Mouse (Mus musculus): ENCODE data around the gene Opa3.

The Opa3 gene

GRCm38 (mm10) chr7:19227883-19228792, at the start of gene Opa3:
Gene Opa3, plus strand, starts transcription at chr7:19228334.
- peak; percentile 100 for DNase-seq (ENCODE audit: low spot score in 2 of 2)

GRCm38 (mm10) chr7:19178443-19179092, 49.6 kb upstream of the Opa3 start:
- peak; percentile 47 to 73 for DNase-seq (ENCODE audit: low spot score in 2 of 2)

- DNase-seq (ENCODE audit: low spot score in 2 of 2): peak; percentile 40 to 41
These were observed 49.0 kb upstream of the Opa3 start for GRCm38 (mm10) chr7:19179173-19179572.

- DNase-seq (ENCODE audit: low spot score in 2 of 2): no peak
These were observed 48.2 kb upstream of the Opa3 start for GRCm38 (mm10) chr7:19179936-19180335.

GRCm38 (mm10) chr7:19180862-19181429, 47.2 kb upstream of the Opa3 start:
- peak; percentile 34 to 53 for DNase-seq (ENCODE audit: low spot score in 2 of 2)

- no peak for DNase-seq (ENCODE audit: low spot score in 2 of 2)
These were observed 43.9 kb upstream of the Opa3 start for GRCm38 (mm10) chr7:19184250-19184649.

DNA sequence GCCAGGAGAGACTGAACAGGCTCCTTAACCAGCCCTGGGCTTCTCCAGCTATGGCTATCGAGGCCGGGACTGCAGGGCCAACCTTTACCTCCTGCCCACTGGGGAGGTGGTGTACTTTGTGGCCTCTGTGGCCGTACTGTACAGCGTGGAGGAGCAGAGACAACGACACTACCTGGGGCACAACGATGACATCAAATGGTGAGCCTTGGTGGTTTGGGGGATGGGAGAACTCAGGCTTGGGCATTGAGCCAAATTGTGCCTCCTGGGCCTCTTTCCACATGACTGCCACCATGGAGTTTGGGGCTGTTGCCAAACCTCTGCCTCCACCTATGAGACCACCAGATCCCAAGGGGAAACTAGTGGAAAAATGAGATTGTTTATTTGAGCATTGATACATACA, 43.4 kb upstream of the Opa3 start:
- DNase-seq (ENCODE audit: low spot score in 2 of 2): no peak

DNA sequence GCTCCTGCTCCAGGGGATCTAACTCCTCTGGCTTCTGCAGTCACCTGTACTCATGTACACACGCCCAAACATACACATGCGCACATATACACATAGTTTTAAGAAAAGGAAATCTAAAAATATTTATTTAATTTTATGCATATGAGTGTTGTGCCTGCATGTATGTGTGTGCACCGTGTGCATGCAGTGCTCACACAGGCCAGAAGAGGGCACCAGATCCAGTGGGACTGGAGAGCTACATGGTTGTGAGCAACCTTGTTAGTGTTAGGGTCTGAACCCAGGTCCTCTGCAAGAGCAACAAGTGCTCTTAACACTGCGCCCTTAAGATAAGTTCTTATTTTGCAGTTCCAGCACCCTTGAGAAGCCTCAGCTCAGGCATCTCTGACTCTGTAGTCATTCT, 33.5 kb upstream of the Opa3 start:
- no peak for DNase-seq (ENCODE audit: low spot score in 2 of 2)

DNA sequence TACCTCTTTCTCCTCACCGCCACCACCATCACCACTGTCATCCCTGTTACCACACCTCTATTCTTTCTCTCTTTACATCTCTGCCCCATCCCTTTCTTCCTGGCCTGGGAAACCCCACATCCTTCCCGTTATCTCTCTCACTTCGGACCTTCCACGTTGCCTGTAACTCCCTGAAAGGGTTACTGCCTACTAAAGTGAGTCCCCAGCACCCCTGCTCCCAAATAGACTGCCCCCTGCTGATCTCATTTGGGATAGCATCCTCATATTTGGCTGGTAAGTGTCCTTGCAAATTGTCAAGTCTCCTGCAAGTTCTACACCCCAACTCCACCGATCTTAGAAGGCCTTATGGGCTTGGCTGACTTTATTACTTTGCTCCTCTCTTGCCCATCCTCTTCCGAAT, 31.5 kb upstream of the Opa3 start:
- no peak for DNase-seq (ENCODE audit: low spot score in 2 of 2)

DNA sequence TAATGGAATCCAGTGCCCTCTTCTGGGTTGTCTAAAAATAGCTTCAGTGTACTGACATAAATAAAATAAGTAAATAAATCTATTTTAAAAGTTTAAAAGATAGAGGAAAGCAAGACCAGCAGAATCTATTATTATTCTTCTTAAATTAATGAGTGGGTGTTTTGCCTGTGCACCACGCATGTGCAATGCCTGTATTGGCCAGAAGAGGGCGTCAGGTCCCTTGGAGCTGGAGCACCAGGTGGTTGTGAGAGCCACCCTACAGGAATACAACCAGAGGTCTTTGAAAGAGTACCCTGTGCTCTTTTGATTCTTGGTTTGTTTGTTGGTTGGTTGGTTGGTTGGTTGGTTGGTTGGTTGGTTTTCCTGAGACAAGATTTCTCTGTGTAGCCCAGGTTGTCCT, 30.1 kb upstream of the Opa3 start:
- DNase-seq (ENCODE audit: low spot score in 2 of 2): no peak

- no peak for DNase-seq (ENCODE audit: low spot score in 2 of 2)
These were observed 26.5 kb upstream of the Opa3 start for GRCm38 (mm10) chr7:19201660-19202059.

DNA sequence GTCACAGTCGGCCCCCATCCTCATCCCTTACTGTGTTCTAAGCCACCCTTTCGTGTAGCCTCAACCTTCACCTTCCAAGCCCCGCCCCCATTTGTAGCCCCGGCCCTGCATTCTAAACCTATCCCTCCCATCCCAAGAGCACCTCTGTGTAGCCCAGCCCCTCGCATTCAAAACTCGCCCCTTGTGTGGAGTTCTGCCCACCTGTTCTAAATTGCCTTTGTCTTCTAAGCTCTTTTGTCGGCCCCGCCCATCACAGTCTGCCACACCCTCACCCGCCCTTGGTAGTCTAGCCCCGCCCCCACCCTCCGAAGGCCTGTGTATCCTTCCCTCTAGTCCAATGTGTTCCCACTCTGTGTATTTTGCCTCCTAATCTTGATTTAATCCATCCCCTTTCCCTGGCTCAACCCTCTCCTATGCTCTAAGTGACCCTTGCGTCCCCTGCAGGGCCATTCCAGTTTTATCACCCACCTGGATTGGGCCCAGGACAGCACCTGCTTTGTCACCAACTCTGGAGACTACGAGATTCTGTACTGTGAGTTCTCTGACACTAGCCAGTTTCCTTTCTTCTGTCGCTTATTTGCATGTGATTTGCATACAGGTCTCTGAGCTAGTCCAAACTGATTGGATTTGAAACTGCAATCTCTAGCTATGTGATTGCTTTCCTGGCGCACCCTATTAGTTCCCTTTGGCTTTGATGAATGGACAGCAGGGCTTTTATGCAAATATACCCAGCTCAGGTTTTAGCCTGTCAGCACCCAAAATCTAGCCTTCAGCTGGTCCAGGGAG, 25.9 kb upstream of the Opa3 start:
- no peak for DNase-seq (ENCODE audit: low spot score in 2 of 2)

- no peak for DNase-seq (ENCODE audit: low spot score in 2 of 2)
These were observed 19.8 kb upstream of the Opa3 start for GRCm38 (mm10) chr7:19208201-19208910.

DNA sequence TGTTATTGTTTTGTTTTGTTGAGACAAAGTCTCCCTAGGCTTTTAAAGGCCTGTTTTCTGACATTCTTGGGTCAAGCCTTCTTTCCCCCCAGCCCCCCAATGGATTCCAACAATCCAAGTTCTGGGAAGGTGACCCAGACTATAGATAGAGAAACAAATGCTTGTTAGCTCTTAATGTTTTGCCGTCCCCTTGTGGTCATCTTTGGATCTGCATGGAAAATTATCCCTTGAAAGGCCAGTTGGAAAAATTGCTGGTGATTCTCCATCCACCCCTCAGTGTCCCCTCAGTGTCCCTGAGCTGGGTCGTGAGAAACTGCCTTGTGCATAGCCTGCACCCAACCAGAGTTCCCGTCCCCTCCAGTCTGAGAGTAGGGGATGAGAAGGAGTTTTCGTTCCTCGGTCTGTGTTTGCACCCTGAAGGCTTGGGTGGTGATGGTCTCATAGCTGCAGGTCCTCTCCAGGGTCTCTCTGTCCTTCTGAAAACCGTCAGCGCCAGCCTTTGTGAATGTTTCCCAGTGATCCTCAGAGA, 19.1 kb upstream of the Opa3 start:
- DNase-seq (ENCODE audit: low spot score in 2 of 2): no peak

GRCm38 (mm10) chr7:19209494-19209893, 18.6 kb upstream of the Opa3 start:
- no peak for DNase-seq (ENCODE audit: low spot score in 2 of 2)

DNA sequence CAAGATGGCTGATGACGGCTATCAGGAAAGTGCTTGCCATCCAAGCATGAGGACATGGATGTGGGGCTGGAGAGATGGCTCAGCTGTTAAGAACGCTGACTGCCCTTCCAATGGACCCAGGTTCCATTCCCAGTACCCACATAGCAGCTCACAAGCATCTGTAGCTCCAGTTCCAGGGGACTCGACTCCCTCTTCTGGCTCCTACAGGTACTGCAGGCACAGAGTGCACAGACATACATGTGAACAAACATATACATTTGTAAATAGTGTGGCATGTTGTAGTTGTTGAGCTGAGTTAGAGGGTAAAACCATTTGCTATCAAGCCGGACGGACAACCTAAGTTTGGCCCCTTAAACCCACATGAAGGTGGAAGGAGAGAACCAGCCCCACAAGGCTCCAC, 18.1 kb upstream of the Opa3 start:
- DNase-seq (ENCODE audit: low spot score in 2 of 2): no peak

GRCm38 (mm10) chr7:19211041-19211675, 17.0 kb upstream of the Opa3 start:
- DNase-seq (ENCODE audit: low spot score in 2 of 2): peak; percentile 35 to 62

GRCm38 (mm10) chr7:19211996-19212755, 16.0 kb upstream of the Opa3 start, which contains the start of gene Gpr4:
Gene Gpr4, plus strand, starts transcription at chr7:19212538.
- DNase-seq (ENCODE audit: low spot score in 2 of 2): peak in 1 of 2 experiments; percentile 41

- peak in 1 of 2 experiments; percentile 46 for DNase-seq (ENCODE audit: low spot score in 2 of 2)
These were observed 14.7 kb upstream of the Opa3 start for GRCm38 (mm10) chr7:19213385-19213784.

DNA sequence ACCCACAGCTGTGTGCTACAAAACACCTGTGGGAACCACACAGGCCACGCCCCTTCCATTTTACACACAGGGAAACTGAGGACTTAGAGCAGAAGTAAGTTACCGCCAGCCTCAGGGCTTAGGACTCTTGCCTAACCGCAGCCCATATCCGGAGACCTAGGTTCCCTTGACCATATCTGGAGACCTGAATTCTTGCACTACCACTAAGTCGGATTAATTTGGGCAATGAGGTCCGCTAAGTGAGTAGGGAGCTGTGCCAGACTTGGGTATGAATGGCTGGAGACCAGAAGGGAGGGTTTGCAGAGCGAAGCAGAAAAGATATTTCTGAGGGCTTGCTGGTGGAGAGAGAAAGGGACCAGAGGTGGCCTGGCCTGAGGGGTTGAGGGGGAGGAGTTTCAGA, 13.8 kb upstream of the Opa3 start:
- DNase-seq (ENCODE audit: low spot score in 2 of 2): no peak
